Mouse (Mus musculus): ENCODE results near the gene Cyth3.

Cyth3 gene

GRCm38 (mm10) chr5:143686456-143686855, 64.2 kb downstream of the Cyth3 start:
- no peak for TF ChIP-seq GATA4 (IDR thresholded peaks at IDR 0.05; ENCODE audit: insufficient replicate concordance, low read length)

DNA sequence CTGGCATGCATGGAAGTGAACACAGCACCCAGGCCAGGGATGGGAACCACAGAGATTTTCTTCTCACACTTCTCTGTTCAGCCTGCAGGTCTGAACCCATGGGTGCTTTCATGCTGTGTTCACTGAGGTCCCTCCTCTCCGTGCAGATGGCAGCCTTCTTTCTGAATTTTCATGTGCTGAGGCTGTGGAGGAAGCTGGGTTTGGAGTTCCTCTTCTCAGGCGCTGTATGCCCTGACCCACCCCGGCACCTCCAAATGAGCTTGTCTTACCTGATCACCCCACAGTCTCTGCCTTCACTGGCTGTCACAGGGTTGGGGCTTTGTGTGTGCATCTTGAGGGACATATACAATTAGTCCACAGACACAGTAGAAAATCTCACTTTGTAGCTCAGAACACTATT, 65.3 kb downstream of the Cyth3 start:
- TF ChIP-seq GATA4 (IDR thresholded peaks at IDR 0.05; ENCODE audit: insufficient replicate concordance, low read length) = no peak

- TF ChIP-seq GATA4 (IDR thresholded peaks at IDR 0.05; ENCODE audit: insufficient replicate concordance, low read length) = no peak
Observed at GRCm38 (mm10) chr5:143690392-143690791, 68.1 kb downstream of the Cyth3 start.

GRCm38 (mm10) chr5:143690926-143691325, 68.7 kb downstream of the Cyth3 start:
- TF ChIP-seq GATA4 (IDR thresholded peaks at IDR 0.05; ENCODE audit: insufficient replicate concordance, low read length) = no peak

GRCm38 (mm10) chr5:143696323-143696722, 74.1 kb downstream of the Cyth3 start:
- no peak for TF ChIP-seq GATA4 (IDR thresholded peaks at IDR 0.05; ENCODE audit: insufficient replicate concordance, low read length)

DNA sequence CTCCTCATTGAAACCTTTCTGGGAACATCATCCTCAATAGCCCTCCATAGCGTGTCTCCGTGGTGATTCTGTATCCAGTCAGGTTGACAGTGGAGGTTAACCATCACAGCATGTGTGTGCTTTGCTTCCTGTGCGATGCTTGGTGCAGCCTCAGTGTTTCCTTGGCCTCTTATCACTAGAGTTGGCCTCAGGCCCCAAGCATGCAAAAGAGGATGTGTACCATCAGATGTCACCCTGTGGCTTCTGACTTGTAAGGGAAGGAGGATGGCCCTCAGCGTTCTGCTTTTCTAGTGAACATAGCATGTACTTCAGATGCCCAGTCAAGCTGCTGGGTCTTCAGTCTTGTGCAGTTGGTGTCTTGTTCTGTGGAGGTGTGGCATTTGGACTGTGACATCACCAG, 76.2 kb downstream of the Cyth3 start:
- TF ChIP-seq GATA4 (IDR thresholded peaks at IDR 0.05; ENCODE audit: insufficient replicate concordance, low read length) = no peak

DNA sequence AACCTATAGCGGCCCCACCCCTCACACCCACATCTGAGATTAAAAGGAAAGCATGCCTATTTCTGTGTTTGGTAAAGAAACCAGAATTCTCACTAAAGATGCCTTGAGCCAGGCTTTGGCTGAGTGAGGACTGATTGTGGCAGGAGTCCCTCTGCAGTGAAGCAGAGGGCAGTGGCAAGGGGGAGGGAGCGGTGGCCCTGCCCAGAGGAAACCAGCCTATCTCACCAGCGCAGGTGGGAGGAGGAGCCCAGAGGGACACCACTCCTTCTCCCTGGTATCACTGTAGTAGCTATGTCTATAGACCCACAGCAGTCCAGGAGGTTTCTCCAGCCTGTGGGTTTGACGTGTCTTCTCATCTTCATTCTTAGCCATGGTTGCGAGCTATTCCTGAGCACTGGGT, 78.0 kb downstream of the Cyth3 start:
- no peak for TF ChIP-seq GATA4 (IDR thresholded peaks at IDR 0.05; ENCODE audit: insufficient replicate concordance, low read length)

GRCm38 (mm10) chr5:143701074-143701473, 78.8 kb downstream of the Cyth3 start:
- no peak for TF ChIP-seq GATA4 (IDR thresholded peaks at IDR 0.05; ENCODE audit: insufficient replicate concordance, low read length)

GRCm38 (mm10) chr5:143704875-143705658, 82.8 kb downstream of the Cyth3 start:
- no peak for TF ChIP-seq GATA4 (IDR thresholded peaks at IDR 0.05; ENCODE audit: insufficient replicate concordance, low read length)

DNA sequence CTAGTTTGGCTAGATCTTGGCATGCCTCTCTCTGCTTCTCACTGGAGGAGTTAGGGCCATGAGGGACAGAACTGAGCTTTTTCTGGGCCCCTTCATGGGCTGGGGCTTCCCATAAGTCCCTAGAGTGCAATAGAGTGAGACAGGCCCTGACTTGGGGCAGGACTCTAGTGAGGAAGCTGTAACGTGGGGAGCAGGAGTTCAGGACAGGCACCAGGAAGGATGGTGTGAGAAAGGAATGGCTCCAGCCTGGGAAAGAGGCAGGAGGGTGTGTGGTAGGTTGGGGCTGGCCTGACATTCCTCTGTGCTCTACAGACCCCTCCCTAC, 83.4 kb downstream of the Cyth3 start:
- TF ChIP-seq GATA4 (IDR thresholded peaks at IDR 0.05; ENCODE audit: insufficient replicate concordance, low read length) = no peak

DNA sequence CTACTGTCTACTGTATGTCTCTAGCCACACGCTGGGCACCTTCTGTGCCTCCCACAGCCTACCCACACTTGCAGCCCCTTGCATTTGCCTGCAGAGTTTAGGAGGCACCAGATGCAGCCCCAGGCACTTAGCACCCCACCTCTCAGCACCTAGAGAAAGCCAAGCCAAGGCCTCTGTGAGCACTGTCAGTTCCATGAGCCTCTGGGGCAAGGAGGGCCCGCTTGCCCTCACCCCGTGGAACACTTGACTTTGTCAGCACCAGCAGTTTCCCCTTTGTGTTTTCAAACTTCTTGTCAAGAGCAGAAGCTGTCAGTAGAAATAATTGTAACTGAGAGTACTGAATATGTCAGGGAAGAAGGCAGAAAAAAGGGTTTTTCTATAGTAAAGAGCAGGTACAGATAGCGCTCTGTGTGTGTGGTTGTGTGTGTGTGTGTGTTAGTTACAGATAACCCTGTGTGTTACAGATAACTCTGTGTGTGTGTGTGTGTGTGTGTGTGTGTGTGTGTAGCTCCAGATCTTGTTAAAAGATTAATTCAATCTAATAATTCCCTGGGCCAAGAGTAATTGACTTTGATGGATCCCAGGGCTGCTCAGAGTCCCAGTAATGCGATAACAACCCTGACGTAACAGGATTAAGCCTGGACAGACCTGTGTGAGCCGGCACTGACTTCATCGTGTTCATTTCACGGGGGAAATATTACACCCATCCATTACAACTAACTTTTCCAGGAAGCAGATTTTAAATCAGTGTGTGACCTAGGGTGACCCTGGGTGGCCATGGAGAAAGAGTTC, 84.0 kb downstream of the Cyth3 start:
- TF ChIP-seq GATA4 (IDR thresholded peaks at IDR 0.05; ENCODE audit: insufficient replicate concordance, low read length) = no peak

DNA sequence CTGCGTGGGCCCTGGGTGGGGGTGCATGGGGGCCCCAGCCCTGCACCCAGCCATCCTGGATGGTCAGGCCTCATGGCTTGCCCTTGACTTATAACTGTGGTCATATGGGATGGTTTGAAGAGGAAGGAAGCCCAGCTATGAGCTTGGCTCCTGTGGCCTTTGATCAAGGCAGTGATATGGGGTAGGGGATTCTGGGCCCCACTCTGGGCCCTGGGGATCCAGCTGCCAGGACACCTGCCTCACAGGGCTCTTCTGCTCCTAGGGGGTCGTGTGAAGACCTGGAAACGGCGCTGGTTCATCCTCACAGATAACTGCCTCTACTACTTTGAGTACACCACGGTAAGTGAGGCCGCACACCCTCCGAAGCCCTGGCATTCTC, 84.6 kb downstream of the Cyth3 start:
- no peak for TF ChIP-seq GATA4 (IDR thresholded peaks at IDR 0.05; ENCODE audit: insufficient replicate concordance, low read length)

GRCm38 (mm10) chr5:143711326-143711725, 89.1 kb downstream of the Cyth3 start:
- no peak for TF ChIP-seq GATA4 (IDR thresholded peaks at IDR 0.05; ENCODE audit: insufficient replicate concordance, low read length)

GRCm38 (mm10) chr5:143712011-143712800, 90.0 kb downstream of the Cyth3 start:
- no peak for TF ChIP-seq GATA4 (IDR thresholded peaks at IDR 0.05; ENCODE audit: insufficient replicate concordance, low read length)

DNA sequence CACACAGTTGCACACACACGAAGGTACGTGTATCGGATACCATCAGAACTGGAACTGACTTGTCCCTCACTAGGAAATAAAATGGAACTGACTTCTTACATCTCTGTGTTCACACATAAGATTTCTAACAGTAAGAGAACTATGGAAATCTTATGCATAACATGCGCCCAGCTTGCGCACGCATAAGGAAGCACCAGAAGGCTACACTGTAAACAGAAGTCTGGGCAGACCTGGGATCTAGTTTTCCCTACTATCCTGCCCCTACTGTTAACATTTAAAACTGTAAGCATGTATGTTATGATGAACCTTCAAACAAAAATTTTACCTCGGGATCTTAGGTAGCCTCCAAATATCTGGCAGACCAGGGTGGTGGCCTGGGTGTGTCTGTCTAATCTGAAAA, 99.7 kb downstream of the Cyth3 start:
- TF ChIP-seq GATA4 (IDR thresholded peaks at IDR 0.05; ENCODE audit: insufficient replicate concordance, low read length) = no peak

- no peak for TF ChIP-seq GATA4 (IDR thresholded peaks at IDR 0.05; ENCODE audit: insufficient replicate concordance, low read length)
Observed at GRCm38 (mm10) chr5:143730915-143731314, 108.7 kb downstream of the Cyth3 start.
